Mouse (Mus musculus): ENCODE measurements around the gene Mrc2. TPM values are rescaled to one million over a fixed set of nuclear protein-coding genes. Genes with fewer than 3 reads are reported as not detected.

Gene Mrc2
- polyA plus RNA-seq, 1 experiment from 2014 or later, result 6.1 TPM

DNA sequence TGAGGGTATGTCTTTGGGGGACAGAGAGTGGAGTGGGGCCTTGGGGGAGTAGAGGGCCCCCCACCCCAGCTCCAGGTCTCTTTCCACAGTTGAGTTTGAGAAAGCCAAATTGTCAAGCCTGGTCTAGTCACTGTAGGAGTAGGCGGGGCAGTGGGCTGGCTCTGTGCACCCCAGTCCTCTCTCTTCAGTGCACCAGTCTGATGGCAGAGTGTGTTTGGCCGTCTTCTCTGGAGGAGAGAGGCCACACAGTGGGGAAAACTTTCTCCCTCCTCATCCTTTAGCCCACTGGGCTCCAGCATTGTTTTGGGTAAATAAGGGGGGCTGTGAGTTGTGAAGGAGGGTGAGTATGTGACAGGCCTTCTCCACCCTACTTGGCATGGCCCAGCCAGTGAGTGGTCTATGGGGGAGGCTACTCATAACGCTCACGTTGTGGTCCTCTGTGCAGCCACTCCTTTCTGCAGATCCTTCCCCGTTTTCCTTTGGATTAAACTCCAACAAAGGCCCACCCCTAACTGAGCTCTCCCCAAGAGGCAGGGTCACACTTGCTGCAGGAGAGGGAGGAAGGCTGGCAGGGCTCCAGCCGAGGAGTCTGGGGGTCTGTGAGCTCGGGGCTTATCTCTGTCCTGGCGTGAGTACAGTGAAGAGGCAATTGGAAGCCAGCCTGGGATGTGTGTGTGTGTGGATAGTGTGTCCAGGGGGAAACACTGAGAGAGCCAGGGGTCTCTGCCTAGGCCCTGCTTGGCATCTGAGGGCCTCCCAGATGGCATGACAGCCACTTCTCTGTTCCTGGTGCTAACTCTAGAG lies 41.6 kb downstream of the Mrc2 start:
- H3K27ac ChIP-seq (replicated peaks in 1 of 2; ENCODE audit: control insufficient read depth in 1 of 2, insufficient read depth in 1 of 2, low read depth in 2 of 2, low read length in 2 of 2), result peak overlapping the region; percentile 27 to 54
- peak overlapping the region; percentile 6; the same call in 1 of the 2 replicates for H3K9ac ChIP-seq (ENCODE audit: low read length)
- no peak overlapping the region for H3K4me2 ChIP-seq (ENCODE audit: low read length)
- no peaks in the 10 kb centered on the region for H3K27me3 ChIP-seq (ENCODE audit: control insufficient read depth, insufficient read depth, low read length)
- H3K36me3 ChIP-seq (ENCODE audit: control insufficient read depth, insufficient read depth, low read length), result no peaks in the 10 kb centered on the region; the same call in 1 of the 2 replicates
- WGBS, result 27% methylated on average over 8 of the region's 8 CpGs
- ATAC-seq (ENCODE audit: insufficient number of reproducible peaks, insufficient read depth, low FRiP score, low read depth), result peak; percentile 58
- H3K4me1 ChIP-seq (ENCODE audit: control insufficient read depth in 2 of 2, insufficient read depth in 2 of 2, low read length in 2 of 2), result peaks cover 26% of the 10 kb centered on the region in 2 experiments
- no peaks in the 10 kb centered on the region for H3K9me3 ChIP-seq (ENCODE audit: control insufficient read depth, low read length)
- no peak overlapping the region for H3K4me3 ChIP-seq (ENCODE audit: control insufficient read depth in 1 of 2, insufficient read depth in 1 of 2, low read depth in 1 of 2, low read length in 2 of 2)

GRCm38 (mm10) chr11:105338596-105339390 lies 46.4 kb downstream of the Mrc2 start:
- Histone ChIP-seq H3K4me3 (ENCODE audit: control insufficient read depth in 1 of 2, insufficient read depth in 1 of 2, low read depth in 1 of 2, low read length in 2 of 2) (no peak overlapping the region), H3K4me1 (ENCODE audit: control insufficient read depth in 2 of 2, insufficient read depth in 2 of 2, low read length in 2 of 2) (peaks cover 9 to 13% of the 10 kb centered on the region in 2 experiments), H3K27ac (replicated peaks in 1 of 2; ENCODE audit: control insufficient read depth in 1 of 2, insufficient read depth in 1 of 2, low read depth in 2 of 2, low read length in 2 of 2) (no peak overlapping the region), H3K36me3 (ENCODE audit: control insufficient read depth, insufficient read depth, low read length) (peaks cover 3% of the 10 kb centered on the region; the same call in 1 of the 2 replicates), H3K9me3 (ENCODE audit: control insufficient read depth, low read length) (no peaks in the 10 kb centered on the region), H3K4me2 (ENCODE audit: low read length) (no peak overlapping the region), H3K27me3 (ENCODE audit: control insufficient read depth, insufficient read depth, low read length) (no peaks in the 10 kb centered on the region), H3K9ac (ENCODE audit: low read length) (no peak overlapping the region)
- no peak for ATAC-seq (ENCODE audit: insufficient number of reproducible peaks, insufficient read depth, low FRiP score, low read depth)
- 55% methylated on average over 12 of the region's 12 CpGs for WGBS

- Histone ChIP-seq H3K4me1 (ENCODE audit: control insufficient read depth in 2 of 2, insufficient read depth in 2 of 2, low read length in 2 of 2) (peaks cover 0 to 2% of the 10 kb centered on the region in 2 experiments; a peak in 1 of 4 replicates), H3K4me3 (ENCODE audit: control insufficient read depth in 1 of 2, insufficient read depth in 1 of 2, low read depth in 1 of 2, low read length in 2 of 2) (no peak overlapping the region), H3K27me3 (ENCODE audit: control insufficient read depth, insufficient read depth, low read length) (no peaks in the 10 kb centered on the region), H3K27ac (replicated peaks in 1 of 2; ENCODE audit: control insufficient read depth in 1 of 2, insufficient read depth in 1 of 2, low read depth in 2 of 2, low read length in 2 of 2) (no peak overlapping the region), H3K9me3 (ENCODE audit: control insufficient read depth, low read length) (no peaks in the 10 kb centered on the region), H3K9ac (ENCODE audit: low read length) (no peak overlapping the region), H3K36me3 (ENCODE audit: control insufficient read depth, insufficient read depth, low read length) (peaks cover 28% of the 10 kb centered on the region), H3K4me2 (ENCODE audit: low read length) (no peak overlapping the region)
- 73% methylated on average over 2 of the region's 2 CpGs for WGBS
- ATAC-seq (ENCODE audit: insufficient number of reproducible peaks, insufficient read depth, low FRiP score, low read depth), result no peak
Measured at GRCm38 (mm10) chr11:105345284-105345683, 52.8 kb downstream of the Mrc2 start.

- Histone ChIP-seq H3K9ac (ENCODE audit: low read length) (no peak overlapping the region), H3K27ac (replicated peaks in 1 of 2; ENCODE audit: control insufficient read depth in 1 of 2, insufficient read depth in 1 of 2, low read depth in 2 of 2, low read length in 2 of 2) (no peak overlapping the region), H3K4me1 (ENCODE audit: control insufficient read depth in 2 of 2, insufficient read depth in 2 of 2, low read length in 2 of 2) (peaks cover 5% of the 10 kb centered on the region in 2 experiments; a peak in 3 of 4 replicates), H3K9me3 (ENCODE audit: control insufficient read depth, low read length) (no peaks in the 10 kb centered on the region), H3K27me3 (ENCODE audit: control insufficient read depth, insufficient read depth, low read length) (no peaks in the 10 kb centered on the region), H3K4me3 (ENCODE audit: control insufficient read depth in 1 of 2, insufficient read depth in 1 of 2, low read depth in 1 of 2, low read length in 2 of 2) (no peak overlapping the region), H3K36me3 (ENCODE audit: control insufficient read depth, insufficient read depth, low read length) (peaks cover 28% of the 10 kb centered on the region), H3K4me2 (ENCODE audit: low read length) (no peak overlapping the region)
- 60% methylated on average over 28 of the region's 28 CpGs for WGBS
- no peak for ATAC-seq (ENCODE audit: insufficient number of reproducible peaks, insufficient read depth, low FRiP score, low read depth)
Measured at GRCm38 (mm10) chr11:105347162-105348161, 55.0 kb downstream of the Mrc2 start.

GRCm38 (mm10) chr11:105348495-105348982 lies 56.1 kb downstream of the Mrc2 start:
- Histone ChIP-seq H3K27ac (replicated peaks in 1 of 2; ENCODE audit: control insufficient read depth in 1 of 2, insufficient read depth in 1 of 2, low read depth in 2 of 2, low read length in 2 of 2) (no peak overlapping the region), H3K36me3 (ENCODE audit: control insufficient read depth, insufficient read depth, low read length) (peaks cover 26% of the 10 kb centered on the region), H3K9me3 (ENCODE audit: control insufficient read depth, low read length) (no peaks in the 10 kb centered on the region), H3K4me2 (ENCODE audit: low read length) (no peak overlapping the region), H3K4me3 (ENCODE audit: control insufficient read depth in 1 of 2, insufficient read depth in 1 of 2, low read depth in 1 of 2, low read length in 2 of 2) (no peak overlapping the region), H3K9ac (ENCODE audit: low read length) (no peak overlapping the region), H3K27me3 (ENCODE audit: control insufficient read depth, insufficient read depth, low read length) (no peaks in the 10 kb centered on the region), H3K4me1 (ENCODE audit: control insufficient read depth in 2 of 2, insufficient read depth in 2 of 2, low read length in 2 of 2) (peaks cover 15 to 16% of the 10 kb centered on the region in 2 experiments)
- 97% methylated on average over 9 of the region's 9 CpGs for WGBS
- ATAC-seq (ENCODE audit: insufficient number of reproducible peaks, insufficient read depth, low FRiP score, low read depth), result no peak

GRCm38 (mm10) chr11:105349780-105350324 lies 57.4 kb downstream of the Mrc2 start:
- Histone ChIP-seq H3K27me3 (ENCODE audit: control insufficient read depth, insufficient read depth, low read length) (no peaks in the 10 kb centered on the region), H3K9me3 (ENCODE audit: control insufficient read depth, low read length) (no peaks in the 10 kb centered on the region), H3K9ac (ENCODE audit: low read length) (no peak overlapping the region), H3K4me1 (ENCODE audit: control insufficient read depth in 2 of 2, insufficient read depth in 2 of 2, low read length in 2 of 2) (peaks cover 20 to 25% of the 10 kb centered on the region in 2 experiments), H3K27ac (replicated peaks in 1 of 2; ENCODE audit: control insufficient read depth in 1 of 2, insufficient read depth in 1 of 2, low read depth in 2 of 2, low read length in 2 of 2) (no peak overlapping the region), H3K36me3 (ENCODE audit: control insufficient read depth, insufficient read depth, low read length) (peaks cover 25% of the 10 kb centered on the region), H3K4me3 (ENCODE audit: control insufficient read depth in 1 of 2, insufficient read depth in 1 of 2, low read depth in 1 of 2, low read length in 2 of 2) (no peak overlapping the region), H3K4me2 (ENCODE audit: low read length) (no peak overlapping the region)
- no peak for ATAC-seq (ENCODE audit: insufficient number of reproducible peaks, insufficient read depth, low FRiP score, low read depth)
- 78% methylated on average over 19 of the region's 19 CpGs for WGBS
